Mouse (Mus musculus) liver, adult 2 months (tissue): Measurements from ENCODE around the gene Fam189a2. TPM values are rescaled to one million over a fixed set of nuclear protein-coding genes. Genes with fewer than 3 reads are reported as not detected.

Experiments
- DNase-seq: peaks from one replicate; pipeline ENCODE4 v3.0.0-alpha.2; 2011; ENCODE audit warnings: low read depth, low spot score; ENCODE audit errors: extremely low read depth
- H3K27ac ChIP-seq: fragments of 200-500 bp; replicated peaks from 2 replicates; pipeline ENCODE4 v1.5.1; 2012; ENCODE audit warnings: low read depth, mild to moderate bottlenecking, control low read depth, inconsistent platforms, low read length; ENCODE audit not compliant: insufficient read depth
- H3K27me3 ChIP-seq: fragments of 200-500 bp; 2 replicates; pipeline ENCODE4 v1.6.1; 2012; ENCODE audit warnings: mild to moderate bottlenecking, moderate library complexity, low read length, inconsistent platforms; ENCODE audit not compliant: control insufficient read depth, insufficient read depth
- H3K36me3 ChIP-seq: fragments of 200-500 bp; 2 replicates; pipeline ENCODE4 v1.6.1; 2012; ENCODE audit warnings: low read length, inconsistent platforms; ENCODE audit not compliant: control insufficient read depth, insufficient read depth
- H3K4me1 ChIP-seq: fragments of 200-500 bp; 2 replicates; pipeline ENCODE4 v1.6.1; 2011; ENCODE audit warnings: low read length; ENCODE audit not compliant: control insufficient read depth, insufficient read depth
- H3K4me3 ChIP-seq: fragments of 200-500 bp; 2 replicates; pipeline ENCODE4 v1.5.1; 2011; ENCODE audit warnings: low read depth, mild to moderate bottlenecking, control low read depth, low read length, moderate library complexity; ENCODE audit not compliant: insufficient read depth
- H3K79me2 ChIP-seq: fragments of 200-500 bp; 2 replicates; pipeline ENCODE4 v1.6.1; 2012; ENCODE audit warnings: inconsistent platforms, mild to moderate bottlenecking, low read length, moderate library complexity; ENCODE audit not compliant: control insufficient read depth, insufficient read depth
- H3K9ac ChIP-seq: fragments of 200-500 bp; 2 replicates; pipeline ENCODE4 v1.6.1; 2012; ENCODE audit warnings: low read depth, mild to moderate bottlenecking, control low read depth, inconsistent platforms, low read length
- CTCF ChIP-seq: fragments of 200-500 bp; IDR thresholded peaks from 2 replicates; pipeline ENCODE4 v1.5.1; 2011; ENCODE audit warnings: low read depth, low read length, control low read depth
- POLR2A ChIP-seq: fragments of 200-500 bp; IDR thresholded peaks from 2 replicates; pipeline ENCODE4 v1.6.1; 2011; ENCODE audit warnings: low read length, control low read depth; ENCODE audit not compliant: insufficient read depth; ENCODE audit errors: extremely low read depth
- WGBS: fragments of 180-500 bp; shearing (Covaris S2); methylation state at CpG from one replicate; pipeline ENCODE4 v1.1.7; 2018; 5-methylcytosine and 5-hydroxymethylcytosine counted together
- polyA plus RNA-seq: library from polyadenylated mRNA; depleted of rRNA; stranded (reverse); fragments of >200 nt; gene quantifications from 2 replicates; pipeline ENCODE4 v1.2.3, GENCODE M21; 2012
- total RNA-seq: library from RNA; depleted of rRNA; stranded (reverse); fragments of >200 nt; gene quantifications from 2 replicates; pipeline ENCODE4 v1.2.3, GENCODE M21; 2014

Gene Fam189a2
- total and polyA plus RNA-seq, 2 experiments = 0.73 to 0.74 TPM

- H3K9ac ChIP-seq = no peak overlapping the region
- H3K27ac ChIP-seq = peak overlapping the region; percentile 61
- no peak for DNase-seq
- 45% methylated on average over 3 of the region's 3 CpGs for WGBS
- TF ChIP-seq POLR2A (no peak), CTCF (no peak)
- H3K36me3 ChIP-seq = no peaks in the 10 kb centered on the region
- no peaks in the 10 kb centered on the region for H3K27me3 ChIP-seq
- H3K79me2 ChIP-seq = no peaks in the 10 kb centered on the region
- H3K4me1 ChIP-seq = peaks cover 8% of the 10 kb centered on the region; the same call in 1 of the 2 replicates
- H3K4me3 ChIP-seq = no peak overlapping the region
Observed at GRCm38 (mm10) chr19:24017892-24018291, 12.9 kb downstream of the Fam189a2 start.

- WGBS = 53% methylated on average over 1 of the region's 1 CpGs
- H3K27me3 ChIP-seq = no peaks in the 10 kb centered on the region
- no peaks in the 10 kb centered on the region for H3K79me2 ChIP-seq
- H3K27ac ChIP-seq = peak overlapping the region; percentile 63; the same call in 1 of the 2 replicates
- TF ChIP-seq CTCF = no peak
- no peak for TF ChIP-seq POLR2A
- no peaks in the 10 kb centered on the region for H3K36me3 ChIP-seq
- DNase-seq = peak; percentile 7
- H3K4me1 ChIP-seq = peaks cover 6% of the 10 kb centered on the region; the same call in 1 of the 2 replicates
- no peak overlapping the region for H3K9ac ChIP-seq
- H3K4me3 ChIP-seq = no peak overlapping the region
Observed at GRCm38 (mm10) chr19:24017427-24017826, 13.4 kb downstream of the Fam189a2 start.

- peak overlapping the region; percentile 63; the same call in 1 of the 2 replicates for H3K27ac ChIP-seq
- H3K4me1 ChIP-seq = peaks cover 6% of the 10 kb centered on the region; the same call in 1 of the 2 replicates
- H3K27me3 ChIP-seq = no peaks in the 10 kb centered on the region
- H3K9ac ChIP-seq = no peak overlapping the region
- no peaks in the 10 kb centered on the region for H3K79me2 ChIP-seq
- H3K4me3 ChIP-seq = no peak overlapping the region
- H3K36me3 ChIP-seq = no peaks in the 10 kb centered on the region
- DNase-seq = no peak
- TF ChIP-seq POLR2A (no peak), CTCF (no peak)
- 63% methylated on average over 3 of the region's 3 CpGs for WGBS
Observed at GRCm38 (mm10) chr19:24016706-24017386, 14.0 kb downstream of the Fam189a2 start.

- Histone ChIP-seq H3K79me2 (no peaks in the 10 kb centered on the region), H3K27ac (no peak overlapping the region), H3K36me3 (no peaks in the 10 kb centered on the region), H3K9ac (no peak overlapping the region), H3K4me1 (peaks cover 6% of the 10 kb centered on the region; the same call in 1 of the 2 replicates), H3K27me3 (no peaks in the 10 kb centered on the region), H3K4me3 (no peak overlapping the region)
- DNase-seq = no peak
- WGBS = 54% methylated on average over 3 of the region's 3 CpGs
- TF ChIP-seq CTCF = no peak
- no peak for TF ChIP-seq POLR2A
Observed at GRCm38 (mm10) chr19:24013241-24013640, 17.6 kb downstream of the Fam189a2 start.

- DNase-seq = no peak
- no peak overlapping the region for H3K27ac ChIP-seq
- no peaks in the 10 kb centered on the region for H3K27me3 ChIP-seq
- H3K4me3 ChIP-seq = no peak overlapping the region
- TF ChIP-seq CTCF (no peak), POLR2A (no peak)
- WGBS = 96% methylated on average over 8 of the region's 8 CpGs
- H3K4me1 ChIP-seq = 0 out of 2 replicates have a peak, but pooled peaks cover 3% of the 10 kb centered on the region
- H3K9ac ChIP-seq = no peak overlapping the region
- H3K36me3 ChIP-seq = no peaks in the 10 kb centered on the region
- H3K79me2 ChIP-seq = no peaks in the 10 kb centered on the region
Observed at GRCm38 (mm10) chr19:24012479-24012878, 18.3 kb downstream of the Fam189a2 start.
